Mouse (Mus musculus) layer of hippocampus, adult 2 months (tissue): Measurements from ENCODE around the gene Med12l. TPM values are rescaled to one million over a fixed set of nuclear protein-coding genes. Genes with fewer than 3 reads are reported as not detected.

ENCODE experiments used
- DNase-seq, 2 experiments: peaks; one replicate each; pipeline ENCODE4 v3.0.0; 2022; ENCODE audit warnings: low spot score in 2 of 2
- H3K27ac ChIP-seq: fragments of 200-600 bp; 2 replicates; pipeline ENCODE4 v1.8.1; 2022
- H3K4me3 ChIP-seq: fragments of 200-600 bp; 2 replicates; pipeline ENCODE4 v1.8.1; 2022; ENCODE audit warnings: mild to moderate bottlenecking
- CTCF ChIP-seq: fragments of 200-600 bp; conservative IDR thresholded peaks from 2 replicates; pipeline ENCODE4 v1.8.1; 2022; ENCODE audit warnings: antibody characterized with exemption, mild to moderate bottlenecking, moderate library complexity
- total RNA-seq, 2 experiments: library from RNA; stranded (reverse); gene quantifications; 2 replicates each; pipeline ENCODE4 v1.2.3; 2021

Gene Med12l
- total RNA-seq, 2 experiments from 2014 or later = 54.2 to 61.6 TPM

- Histone ChIP-seq H3K4me3 (no peak overlapping the region), H3K27ac (peak overlapping the region; percentile 37; the same call in 1 of the 2 replicates)
- DNase-seq = no peak
- no peak for TF ChIP-seq CTCF
These were observed 115.6 kb downstream of the Med12l start for GRCm38 (mm10) chr3:59121067-59121730.

GRCm38 (mm10) chr3:59121780-59122449, 116.3 kb downstream of the Med12l start:
- DNase-seq = no peak
- no peak for TF ChIP-seq CTCF
- Histone ChIP-seq H3K4me3 (no peak overlapping the region), H3K27ac (peak overlapping the region; percentile 37; the same call in 1 of the 2 replicates)

- no peak for TF ChIP-seq CTCF
- no peak for DNase-seq
- Histone ChIP-seq H3K4me3 (no peak overlapping the region), H3K27ac (no peak overlapping the region)
These were observed 119.4 kb downstream of the Med12l start for GRCm38 (mm10) chr3:59125022-59125421.

DNA sequence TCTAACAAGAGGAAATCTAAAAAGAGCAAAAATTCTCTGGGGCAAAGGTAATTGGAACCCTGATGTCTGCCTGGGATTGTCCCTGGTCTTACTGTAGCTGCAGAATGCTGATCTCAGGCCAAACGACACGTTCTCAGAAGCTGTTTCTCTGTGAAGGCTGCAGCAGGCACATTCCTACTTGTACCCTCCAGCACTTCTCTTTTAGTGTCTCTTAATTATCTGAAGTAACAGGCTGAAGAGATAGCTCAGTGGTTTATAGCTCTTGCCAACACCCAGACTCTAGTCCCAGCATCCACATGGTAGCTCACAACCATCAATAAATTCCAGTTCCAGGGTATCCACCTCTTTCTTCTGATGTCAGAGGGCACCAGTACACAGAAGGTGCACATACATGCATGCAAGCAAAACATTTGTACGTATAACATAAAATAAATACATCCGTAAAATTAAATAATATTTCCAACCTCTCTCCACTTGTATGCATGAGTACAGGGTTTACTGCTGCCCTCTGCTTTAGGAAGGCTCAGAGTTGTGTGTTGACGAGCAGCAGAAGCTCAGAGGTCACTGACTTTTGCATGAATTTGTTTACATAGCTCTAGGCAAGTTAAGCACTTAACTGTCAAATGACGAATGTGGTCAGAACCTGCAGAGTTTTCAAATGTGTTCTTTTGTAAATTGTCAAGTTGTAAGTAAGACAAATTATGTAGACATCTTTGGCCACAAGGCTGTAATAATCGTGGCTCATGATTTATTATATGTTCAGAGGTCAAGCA, 120.3 kb downstream of the Med12l start:
- DNase-seq = no peak
- TF ChIP-seq CTCF = no peak

DNA sequence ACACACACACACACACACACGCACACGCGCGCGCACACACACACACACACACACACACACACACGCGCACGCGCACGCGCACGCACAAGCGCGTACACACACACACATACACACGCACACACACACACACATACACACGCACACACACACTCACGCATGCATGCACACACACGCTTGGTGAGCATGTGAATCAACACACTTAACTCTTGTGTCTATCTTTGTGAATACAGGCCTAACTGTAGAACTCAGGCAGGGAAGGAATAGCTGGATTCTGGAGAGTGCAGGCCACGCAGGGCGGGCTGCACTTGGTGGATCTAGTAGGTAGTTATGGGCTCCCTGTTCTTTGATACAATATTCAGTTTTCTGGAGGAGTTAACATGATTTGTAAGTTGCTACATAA, 123.1 kb downstream of the Med12l start:
- no peak for DNase-seq
- Histone ChIP-seq H3K27ac (no peak overlapping the region), H3K4me3 (no peak overlapping the region)
- TF ChIP-seq CTCF = no peak

More for the DNA sequence above, 120.3 kb downstream of the Med12l start:
- no peak overlapping the region for H3K4me3 ChIP-seq
- H3K27ac ChIP-seq = no peak overlapping the region

DNA sequence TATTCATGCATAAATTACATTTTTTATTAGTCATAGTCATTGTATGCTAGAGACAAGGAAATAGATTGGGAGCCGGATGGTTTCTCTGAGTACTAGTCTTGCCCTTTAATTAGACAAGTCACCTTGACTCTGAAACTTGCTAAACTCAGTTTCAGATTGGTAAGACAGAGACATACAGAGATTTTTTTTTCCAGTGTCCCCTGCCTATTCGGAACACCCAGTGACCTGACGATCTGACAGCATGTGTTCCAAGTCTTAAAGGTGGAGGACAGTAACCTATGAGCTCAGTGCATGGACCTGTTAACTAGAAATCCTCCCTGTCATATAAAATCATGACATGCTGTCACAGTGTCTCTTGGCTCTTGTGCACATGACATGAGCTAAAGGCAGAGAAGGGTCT, 123.9 kb downstream of the Med12l start:
- H3K27ac ChIP-seq = no peak overlapping the region
- TF ChIP-seq CTCF = no peak
- no peak overlapping the region for H3K4me3 ChIP-seq

DNA sequence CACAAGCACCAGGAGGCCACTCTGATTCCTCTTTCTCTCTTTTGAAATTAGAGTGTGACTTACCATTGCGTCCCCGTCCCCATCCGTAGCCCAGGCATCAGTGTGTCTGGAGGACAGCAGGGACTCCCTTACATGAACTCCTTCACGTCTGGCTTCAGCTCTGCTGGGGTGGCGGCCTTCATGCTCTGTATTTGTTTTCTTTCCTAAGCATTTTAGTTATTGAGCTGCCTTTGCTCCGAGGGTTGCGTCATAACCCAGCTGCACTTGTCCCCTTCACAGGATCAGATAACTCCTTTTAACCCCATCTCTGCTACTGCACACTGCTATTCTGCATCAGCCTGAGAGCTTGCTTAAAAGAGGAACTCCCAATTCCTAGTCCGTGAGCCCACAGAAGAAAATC, 124.8 kb downstream of the Med12l start:
- no peak for DNase-seq

More for the DNA sequence above, 123.9 kb downstream of the Med12l start:
- no peak for DNase-seq

DNA sequence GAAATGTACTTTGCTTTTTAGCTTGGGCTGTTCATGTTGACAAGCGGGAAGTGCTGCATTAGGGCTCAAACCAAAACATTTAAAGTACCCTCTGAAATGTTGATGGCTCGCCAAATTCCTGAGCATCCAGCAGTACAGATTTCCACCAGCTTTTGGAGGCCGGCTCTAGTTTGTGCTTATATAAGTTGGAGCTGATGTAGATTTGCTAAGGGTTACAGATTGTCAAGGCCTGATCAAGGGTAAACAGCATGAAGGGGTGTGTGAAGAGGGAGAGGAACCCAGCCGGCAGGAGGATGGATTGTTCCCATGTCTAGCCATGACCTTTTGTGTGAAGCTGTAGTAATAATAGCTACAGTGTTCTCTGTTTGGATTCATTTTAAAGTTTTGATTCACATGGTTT, 125.5 kb downstream of the Med12l start:
- H3K27ac ChIP-seq = peak overlapping the region; percentile 67; the same call in 1 of the 2 replicates
- no peak for TF ChIP-seq CTCF
- DNase-seq = no peak
- no peak overlapping the region for H3K4me3 ChIP-seq

More for the DNA sequence above, 124.8 kb downstream of the Med12l start:
- Histone ChIP-seq H3K27ac (peak overlapping the region; percentile 67; the same call in 1 of the 2 replicates), H3K4me3 (no peak overlapping the region)
- TF ChIP-seq CTCF = no peak

DNA sequence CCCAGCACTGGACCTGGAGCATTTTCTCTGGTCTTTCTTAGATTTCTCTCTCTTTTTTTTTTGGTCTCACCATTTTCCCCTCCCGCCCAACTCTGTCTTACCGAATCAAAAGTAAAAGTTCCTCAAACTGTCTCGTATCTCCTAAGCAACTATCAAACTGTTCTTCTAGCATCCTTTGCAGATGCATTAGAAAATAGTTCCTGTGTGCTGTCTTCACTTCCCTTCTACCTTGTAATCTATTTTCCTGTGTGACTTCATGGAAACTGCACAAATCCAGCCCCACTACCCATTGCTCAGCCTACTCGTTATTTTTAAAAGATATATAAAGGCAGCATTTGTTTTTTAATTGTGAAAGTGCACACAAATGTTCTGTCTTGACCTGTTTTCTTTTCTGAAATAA, 126.3 kb downstream of the Med12l start:
- H3K27ac ChIP-seq = peak overlapping the region; percentile 67; the same call in 1 of the 2 replicates
- no peak for TF ChIP-seq CTCF
- DNase-seq = no peak
- no peak overlapping the region for H3K4me3 ChIP-seq

DNA sequence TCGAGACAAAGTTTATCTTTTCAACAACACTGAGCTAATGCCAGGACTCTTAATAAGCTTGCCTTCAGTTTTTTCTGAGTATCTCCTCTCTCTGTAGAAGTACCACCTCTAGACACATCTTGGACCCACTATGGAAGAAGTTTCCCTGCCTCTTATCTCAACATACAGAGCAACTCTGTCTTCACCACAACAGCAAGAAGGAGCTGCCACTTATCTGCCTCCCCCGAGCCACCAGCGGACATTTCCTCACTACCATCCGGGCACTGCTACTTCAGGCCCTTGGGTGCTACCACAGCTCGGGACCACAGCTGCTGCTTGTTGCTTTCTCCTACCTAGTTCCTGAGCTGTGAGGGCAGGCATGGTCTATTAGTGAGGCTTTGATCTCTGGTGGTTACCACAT, 127.6 kb downstream of the Med12l start:
- no peak for DNase-seq
- Histone ChIP-seq H3K4me3 (no peak overlapping the region), H3K27ac (no peak overlapping the region)
- no peak for TF ChIP-seq CTCF

- Histone ChIP-seq H3K4me3 (no peak overlapping the region), H3K27ac (peak overlapping the region; percentile 46; the same call in 1 of the 2 replicates)
- TF ChIP-seq CTCF = no peak
- no peak for DNase-seq
These were observed 130.5 kb downstream of the Med12l start for GRCm38 (mm10) chr3:59135911-59136653.

DNA sequence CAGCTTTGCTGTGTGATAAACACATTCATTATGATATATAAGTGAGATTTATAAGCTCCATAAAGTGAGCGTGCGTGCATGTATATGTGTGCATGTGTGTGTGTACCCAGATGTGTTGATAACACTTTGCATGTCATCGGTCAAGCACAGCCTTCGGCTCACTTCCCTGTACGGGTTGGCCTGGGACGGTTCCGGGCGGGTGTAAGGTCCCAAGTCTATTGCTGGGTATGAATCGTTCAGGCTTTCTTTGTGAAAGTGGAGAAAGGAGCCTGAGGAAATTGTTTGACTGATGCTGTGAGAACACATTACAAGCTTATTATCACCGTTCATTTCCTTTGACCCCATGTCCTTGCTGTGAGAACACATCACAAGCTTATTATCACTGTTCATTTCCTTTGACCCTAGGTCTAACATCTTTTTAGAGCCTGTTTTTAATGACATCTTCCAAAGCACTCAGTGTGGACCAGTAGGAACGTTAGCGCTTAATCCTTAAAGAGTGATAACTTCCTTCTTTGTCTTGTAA, 133.4 kb downstream of the Med12l start:
- H3K4me3 ChIP-seq = no peak overlapping the region
- no peak for DNase-seq
- no peak for TF ChIP-seq CTCF
- no peak overlapping the region for H3K27ac ChIP-seq
